In genomic region chr5:8056141-8057017, GRCm38 (mm10) we compare ENCODE assay signal across 8 mouse cellular contexts. TPM values are rescaled to one million over a fixed set of nuclear protein-coding genes. Genes with fewer than 3 reads are reported as not detected.
DNase-seq lines count a peak whose midpoint lies in the region; ATAC-seq and TF ChIP-seq lines count a peak whose summit lies in the region.

No protein-coding gene starts in this region.

- TF ChIP-seq CTCF in E14TG2a.4 (conservative IDR thresholded peaks at IDR 0.05; ENCODE audit: low read length) = no peak
- TF ChIP-seq CTCF in heart, postnatal 0 days (IDR thresholded peaks at IDR 0.05; ENCODE audit: low read depth) = no peak

- H3K9me3 ChIP-seq in E14TG2a.4 (ENCODE audit: low read length) = no peaks in the 10 kb centered on the region
- H3K9me3 ChIP-seq in forebrain, embryonic 12.5 days = no peaks in the 10 kb centered on the region
- H3K9me3 ChIP-seq in heart, postnatal 0 days (replicated peaks; ENCODE audit: control insufficient read depth, low read length) = no peaks in the 10 kb centered on the region
- no peaks in the 10 kb centered on the region for H3K9me3 ChIP-seq in neural tube, embryonic 14.5 days (ENCODE audit: control insufficient read depth, low read length)

- H3K4me2 ChIP-seq in forebrain, embryonic 12.5 days = peak overlapping the region; percentile 56
- peak overlapping the region; percentile 81 for H3K4me2 ChIP-seq in heart, postnatal 0 days (ENCODE audit: low read depth, low read length)
- H3K4me2 ChIP-seq in neural tube, embryonic 14.5 days (ENCODE audit: low read depth, low read length) = peak overlapping the region; percentile 60

- no peaks in the 10 kb centered on the region; the same call in 1 of the 2 replicates for H3K27me3 ChIP-seq in E14TG2a.4 (ENCODE audit: insufficient read depth, low read length)
- no peaks in the 10 kb centered on the region for H3K27me3 ChIP-seq in forebrain, embryonic 12.5 days
- H3K27me3 ChIP-seq in heart, postnatal 0 days (ENCODE audit: control insufficient read depth, insufficient read depth, low read length) = no peaks in the 10 kb centered on the region
- no peaks in the 10 kb centered on the region for H3K27me3 ChIP-seq in neural tube, embryonic 14.5 days (ENCODE audit: control insufficient read depth, insufficient read depth, low read length)

- H3K36me3 ChIP-seq in E14TG2a.4 (ENCODE audit: insufficient read depth, low read length) = peaks cover 26% of the 10 kb centered on the region
- H3K36me3 ChIP-seq in forebrain, embryonic 12.5 days (replicated peaks) = peaks cover 11% of the 10 kb centered on the region; the same call in 1 of the 2 replicates
- peaks cover 28% of the 10 kb centered on the region for H3K36me3 ChIP-seq in heart, postnatal 0 days (replicated peaks; ENCODE audit: control insufficient read depth, insufficient read depth, low read length)
- H3K36me3 ChIP-seq in neural tube, embryonic 14.5 days (ENCODE audit: control insufficient read depth, insufficient read depth, low read length) = 0 out of 2 replicates have a peak, but pooled peaks cover 3% of the 10 kb centered on the region

- WGBS in forebrain, embryonic 12.5 days = 1% methylated on average over 58 of the region's 60 CpGs
- WGBS in heart, postnatal 0 days = under 1% methylated on average over 54 of the region's 60 CpGs
- under 1% methylated on average over 52 of the region's 60 CpGs for WGBS in neural tube, embryonic 14.5 days

- peak overlapping the region; percentile 71 for H3K9ac ChIP-seq in forebrain, embryonic 12.5 days
- peak overlapping the region; percentile 96 for H3K9ac ChIP-seq in heart, postnatal 0 days (replicated peaks; ENCODE audit: low read depth, low read length)
- peak overlapping the region; percentile 90 for H3K9ac ChIP-seq in neural tube, embryonic 14.5 days (replicated peaks; ENCODE audit: low read depth, low read length)

- peak; percentile 97 for ATAC-seq in forebrain, embryonic 12.5 days (ENCODE audit: low FRiP score)
- ATAC-seq in heart, postnatal 0 days (ENCODE audit: insufficient read depth, low read depth) = peak; percentile 97
- peak; percentile 98 for ATAC-seq in neural tube, embryonic 14.5 days (ENCODE audit: low read depth)

- peak overlapping the region; percentile 84 for H3K4me3 ChIP-seq in E14TG2a.4 (replicated peaks; ENCODE audit: low read length)
- peak overlapping the region; percentile 79 for H3K4me3 ChIP-seq in forebrain, embryonic 12.5 days (replicated peaks)
- H3K4me3 ChIP-seq in heart, postnatal 0 days (ENCODE audit: low read depth, low read length) = peak overlapping the region; percentile 96
- peak overlapping the region; percentile 79 for H3K4me3 ChIP-seq in neural tube, embryonic 14.5 days (ENCODE audit: low read depth, low read length)

- DNase-seq in c-Kit-positive CD71-positive TER-119-negative erythroid progenitor cells, embryonic 14.5 days (ENCODE audit: low read depth) = peak; percentile 52
- DNase-seq in heart, postnatal 0 days (ENCODE audit: low spot score) = peak; percentile 78
- DNase-seq in kidney, postnatal 36 days = peak; percentile 92 to 93
- peak; percentile 88 to 93 for DNase-seq in lung, adult 18-20 months
- DNase-seq in testis, postnatal 10 days (ENCODE audit: low spot score) = peak; percentile 87

- no peak for TF ChIP-seq EP300 in heart, postnatal 0 days (IDR thresholded peaks at IDR 0.05; ENCODE audit: low read depth)

- peaks cover 35% of the 10 kb centered on the region for H3K4me1 ChIP-seq in E14TG2a.4 (replicated peaks; ENCODE audit: low read depth, low read length)
- H3K4me1 ChIP-seq in forebrain, embryonic 12.5 days = peaks cover 13% of the 10 kb centered on the region
- H3K4me1 ChIP-seq in heart, postnatal 0 days (ENCODE audit: control insufficient read depth, insufficient read depth) = peaks cover 14% of the 10 kb centered on the region
- H3K4me1 ChIP-seq in neural tube, embryonic 14.5 days (ENCODE audit: control insufficient read depth, insufficient read depth, low read length) = peaks cover 5% of the 10 kb centered on the region; the same call in 1 of the 2 replicates

- peak overlapping the region; percentile 65 for H3K27ac ChIP-seq in forebrain, embryonic 12.5 days
- H3K27ac ChIP-seq in heart, postnatal 0 days (ENCODE audit: low read depth) = peak overlapping the region; percentile 98
- H3K27ac ChIP-seq in neural tube, embryonic 14.5 days (ENCODE audit: low read depth, low read length) = peak overlapping the region; percentile 67; the same call in 1 of the 2 replicates

RNA-seq across cellular contexts. Expression of gene Sri, which starts 10.5 kb away (rescaled TPM):
- 132 and 145 TPM in 2 replicates for polyA plus RNA-seq in forebrain, embryonic 12.5 days (2016; fragmentation: Nextera tagmentation; extraction: Ambion mirVana)
- total RNA-seq in heart, postnatal 0 days (2014; rRNA removed; ENCODE audit: low replicate concordance) = 136 and 152 TPM in 2 replicates
- 258 and 265 TPM in 2 replicates for polyA plus RNA-seq in heart, postnatal 0 days (2015; fragmentation: Nextera tagmentation; extraction: Ambion mirVana)
- 171 and 179 TPM in 2 replicates for polyA plus RNA-seq in neural tube, embryonic 14.5 days (2014; fragmentation: Nextera tagmentation; extraction: Ambion mirVana)

Comparison
In these comparisons a context has a peak if more than half of its experiments do, and no peak if none do; other contexts are left out.
1. Peak in every context shown above with its lines: DNase-seq, ATAC-seq, H3K4me3 ChIP-seq and H3K27ac ChIP-seq.